Mouse (Mus musculus): Measurements from ENCODE around the gene Nuak2.

DNA sequence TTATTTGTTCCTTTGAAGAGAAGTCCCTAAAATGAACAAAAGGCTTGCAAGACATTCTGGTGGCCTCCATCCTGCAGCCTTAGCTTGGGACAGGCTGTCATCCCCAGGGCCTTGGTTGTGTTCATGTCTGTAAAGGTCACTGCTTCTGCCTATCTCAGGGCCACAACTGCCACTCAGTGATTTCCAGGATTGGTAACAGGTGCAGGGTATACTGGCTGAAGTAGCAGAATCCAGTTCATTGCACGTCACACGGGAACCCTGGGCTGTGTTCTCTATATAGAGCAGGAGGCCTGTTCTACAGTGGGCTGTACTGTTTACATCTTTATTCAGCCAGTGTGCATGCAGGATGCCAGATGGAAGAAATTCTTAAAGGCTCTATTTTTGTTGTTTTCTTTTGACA, 48.0 kb upstream of the Nuak2 start:
- TF ChIP-seq CTCF (IDR thresholded peaks at IDR 0.05; ENCODE audit: low read depth, low read length): no peak
- no peak for TF ChIP-seq POLR2A (IDR thresholded peaks at IDR 0.05; ENCODE audit: insufficient read depth, low read length)
- TF ChIP-seq EP300 (IDR thresholded peaks at IDR 0.05; ENCODE audit: insufficient read depth, low read depth, low read length): no peak
